Mouse (Mus musculus): ENCODE data around the gene 4930578G10Rik. TPM values are rescaled to one million over a fixed set of nuclear protein-coding genes. Genes with fewer than 3 reads are reported as not detected.
"Not testable (repeated sequence)": the region's sequence is repeated elsewhere in the genome, so short reads cannot be mapped to it uniquely, and the experiment has no call there.

4930578G10Rik gene
- under 1 TPM in 1 of 2 experiments, not detected in 1; 0.72 TPM for total RNA-seq (2021)
- long read RNA-seq, experiment 1, partial matches to known transcripts = 0 of 1 reads
- long read RNA-seq, experiment 1, other reads (novel, unspliced or antisense) = 1 of 1 reads
- long read RNA-seq, experiment 2 = 0 reads

DNA sequence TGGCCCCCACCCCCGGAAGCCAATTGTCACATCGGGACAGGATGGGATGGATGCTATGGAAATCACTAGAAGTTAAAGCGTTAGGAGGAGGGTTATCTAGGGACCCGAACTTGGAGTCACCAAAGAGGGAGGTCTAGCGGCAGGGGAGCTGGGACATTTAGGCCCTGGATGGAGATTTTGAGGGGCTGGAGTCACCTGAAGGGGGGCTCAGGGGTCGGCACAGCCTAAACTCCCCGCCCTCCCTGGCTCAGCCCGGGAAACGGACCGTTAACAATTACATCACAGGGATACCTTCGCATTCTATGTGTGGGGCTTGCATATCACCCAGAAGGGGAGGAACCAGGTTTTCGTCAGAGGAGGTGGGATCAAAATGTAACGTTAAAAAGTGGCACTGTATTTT, at the start of gene 4930578G10Rik:
TSS of gene 4930578G10Rik (plus strand) at position 301 of the 400 bp plus-strand sequence.
- DNase-seq = not testable (repeated sequence)

DNA sequence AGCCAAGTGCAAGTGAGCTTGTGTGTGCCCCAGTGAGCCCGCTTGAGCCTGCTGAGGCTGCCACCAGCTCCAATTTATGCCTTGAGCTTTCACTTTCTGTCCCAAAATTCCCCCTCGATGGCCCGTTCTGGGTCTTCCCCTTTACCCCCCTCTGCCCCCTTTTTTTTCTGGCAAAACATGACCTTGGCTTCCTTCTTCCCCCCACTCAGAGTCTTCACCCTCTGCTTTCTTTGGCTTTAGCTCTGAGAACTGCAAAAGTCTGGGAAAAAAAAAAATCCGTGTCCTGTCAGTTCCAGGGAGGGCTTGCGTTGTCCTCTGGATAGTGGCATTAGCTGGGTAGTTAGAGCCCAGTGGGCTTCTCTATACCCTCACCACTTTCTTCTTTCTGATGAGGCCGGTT, 21.1 kb downstream of the 4930578G10Rik start, which contains the start of gene Ccl19:
TSS of gene Ccl19 (minus strand) at position 101 of the 400 bp plus-strand sequence.
- DNase-seq = not testable (repeated sequence)

DNA sequence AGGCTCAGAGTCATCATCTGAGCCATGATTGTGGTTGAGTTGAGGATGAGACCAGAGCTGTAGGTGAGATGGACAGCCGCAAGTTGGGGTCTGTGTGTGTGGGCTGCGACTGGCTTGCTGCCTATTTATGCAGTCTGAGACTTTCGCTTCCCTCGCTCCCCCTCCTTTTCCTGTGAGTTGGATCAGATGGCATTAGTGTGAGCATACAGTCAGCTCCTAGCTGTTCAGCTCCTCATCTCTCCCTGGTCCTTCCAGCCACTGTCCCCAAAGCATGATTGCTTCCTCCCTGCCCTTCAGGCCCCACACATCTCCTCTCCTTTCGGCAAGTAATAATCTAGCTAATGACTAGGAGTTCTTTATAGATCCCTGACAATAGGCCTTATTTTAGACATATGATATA, 38.5 kb downstream of the 4930578G10Rik start, which contains the start of gene Ccl21a:
TSS of gene Ccl21a (minus strand) at position 101 of the 400 bp plus-strand sequence.
- DNase-seq = not testable (repeated sequence)

DNA sequence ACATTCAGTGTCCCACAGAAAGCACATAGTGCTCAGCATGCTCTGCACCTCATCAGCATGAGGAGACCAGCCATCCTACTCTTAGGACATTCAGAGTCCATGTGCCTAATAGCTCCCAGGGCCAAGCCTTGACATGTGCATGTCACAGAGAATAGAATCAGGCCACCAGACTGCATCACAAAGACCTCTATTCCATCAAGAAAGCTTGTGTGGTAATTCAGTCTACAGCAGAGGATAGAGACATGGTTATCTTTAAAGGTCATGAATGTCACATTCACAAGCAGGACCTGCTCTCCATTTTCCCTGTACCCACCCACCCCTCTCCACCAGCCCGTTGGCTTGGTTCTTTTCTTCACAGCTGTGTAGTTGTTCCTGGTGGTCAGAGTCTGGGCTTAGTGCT, 118.4 kb downstream of the 4930578G10Rik start, which contains the start of gene Fam205a1:
TSS of gene Fam205a1 (minus strand) at position 101 of the 400 bp plus-strand sequence.
- not testable (repeated sequence) for DNase-seq

DNA sequence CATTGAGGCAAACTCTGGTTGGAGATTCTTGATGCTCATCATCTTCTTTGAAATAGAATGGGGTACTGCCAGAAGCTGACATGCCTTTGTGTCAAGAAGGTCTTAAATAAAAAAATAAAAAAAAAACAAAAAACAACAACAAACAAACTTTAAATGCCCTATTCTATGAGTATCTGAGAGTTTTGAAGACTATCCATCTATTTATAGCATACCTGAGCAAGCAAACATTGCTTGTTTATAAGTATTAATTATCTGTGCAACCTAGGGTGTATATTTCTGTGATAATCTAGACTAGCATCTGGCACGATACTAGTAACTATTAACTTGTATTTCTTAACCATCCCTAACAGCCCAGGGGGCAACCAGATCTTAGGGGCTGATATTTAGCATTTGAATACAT, 121.3 kb downstream of the 4930578G10Rik start, which contains the start of gene Gm12394:
TSS of gene Gm12394 (minus strand) at position 101 of the 400 bp plus-strand sequence.
- DNase-seq = not testable (repeated sequence)

DNA sequence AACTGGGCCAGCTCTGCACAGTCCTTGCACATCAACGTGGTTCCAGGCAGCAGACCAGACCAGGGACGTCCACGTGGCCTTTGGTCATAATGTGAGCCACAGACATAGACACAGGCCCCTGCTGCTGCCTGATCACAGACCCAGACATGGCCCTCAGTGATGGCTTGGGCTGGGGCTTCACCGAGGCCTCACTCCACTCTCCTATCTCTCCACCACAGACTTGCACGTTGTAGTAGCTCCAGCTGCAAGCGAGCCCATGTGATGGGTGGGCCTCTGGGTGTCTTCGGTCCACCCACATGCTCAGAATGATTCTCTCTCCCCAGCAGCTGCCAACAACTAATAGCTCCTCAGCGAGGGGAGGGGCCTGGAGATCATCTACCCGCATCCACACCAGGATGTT, 125.1 kb downstream of the 4930578G10Rik start:
- DNase-seq = not testable (repeated sequence)

DNA sequence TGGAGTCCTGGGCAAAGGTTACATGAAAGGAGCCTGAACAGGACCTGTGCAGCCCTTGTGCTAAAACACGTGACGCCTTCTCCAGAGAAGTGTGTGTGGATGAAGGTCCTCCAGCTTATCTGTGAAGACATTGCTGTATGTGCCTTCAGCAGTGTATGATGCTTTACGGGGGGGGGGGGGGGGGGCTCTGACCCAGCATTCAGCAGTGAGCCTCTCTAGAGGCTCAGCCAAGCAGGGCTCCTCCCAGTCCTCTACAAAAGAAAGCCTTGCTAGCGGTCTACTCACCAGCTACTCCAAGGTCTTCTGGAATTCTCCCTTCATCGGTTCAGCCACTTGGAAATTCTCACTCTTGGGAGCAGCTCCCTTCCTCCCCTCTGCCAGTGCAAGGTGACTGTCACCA, 128.1 kb downstream of the 4930578G10Rik start:
- not testable (repeated sequence) for DNase-seq

DNA sequence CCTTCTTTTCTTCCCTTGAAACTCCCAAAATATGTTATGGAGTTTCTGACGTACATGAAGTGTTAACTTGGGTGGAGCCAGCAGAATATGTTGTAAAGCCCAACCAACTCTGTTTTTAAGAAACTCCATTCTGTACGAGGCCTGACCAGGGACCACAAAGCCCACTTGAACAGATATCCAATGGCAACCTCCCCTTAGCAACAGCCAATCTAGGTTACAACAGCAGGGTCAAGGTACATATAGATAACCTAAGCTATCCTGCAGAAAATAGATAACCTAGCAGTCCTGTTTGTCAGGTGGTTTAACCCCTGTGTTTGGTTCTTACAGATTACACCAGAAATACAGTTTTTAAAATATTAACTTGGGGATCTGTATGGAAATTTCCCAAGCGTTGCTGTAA, 132.0 kb downstream of the 4930578G10Rik start:
- no peak for DNase-seq

DNA sequence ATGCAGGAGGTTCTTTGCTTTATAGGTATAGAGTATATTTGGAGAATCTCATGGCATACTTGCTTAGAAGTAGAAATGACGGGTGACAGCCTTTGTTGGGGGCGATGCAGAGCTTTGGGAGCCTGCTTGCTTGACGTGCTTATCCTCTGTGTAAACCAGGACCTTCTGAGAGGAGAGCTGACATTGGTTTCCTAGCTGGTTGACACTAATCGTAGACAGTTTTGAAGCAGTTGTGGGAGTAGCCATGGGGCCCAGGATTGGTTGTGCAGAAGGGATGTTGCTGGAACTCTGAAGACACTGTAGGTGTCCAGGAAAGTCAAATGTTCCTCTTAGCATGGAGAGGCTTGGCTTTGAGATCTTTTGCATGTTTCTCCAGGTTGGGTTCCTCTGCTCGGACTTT, 132.8 kb downstream of the 4930578G10Rik start:
- DNase-seq = no peak

DNA sequence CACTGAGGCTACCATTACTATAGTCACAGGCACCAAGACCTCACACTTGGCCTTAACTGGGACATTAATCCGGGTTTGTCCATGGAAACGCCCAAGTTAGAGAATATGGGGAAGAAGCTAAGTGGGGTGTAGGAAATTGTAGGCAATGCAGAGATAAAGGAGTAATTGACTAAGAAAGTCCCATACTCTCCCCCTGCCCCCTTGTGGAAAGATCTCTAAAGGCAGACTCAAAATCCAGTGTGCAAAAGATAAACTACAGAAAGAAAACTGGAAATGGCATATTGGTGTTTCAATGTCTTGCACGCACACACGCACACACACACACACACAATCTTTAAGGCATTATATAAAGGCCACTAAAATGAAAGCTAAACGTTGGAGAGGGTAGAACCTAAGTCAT, 135.4 kb downstream of the 4930578G10Rik start:
- DNase-seq = no peak

DNA sequence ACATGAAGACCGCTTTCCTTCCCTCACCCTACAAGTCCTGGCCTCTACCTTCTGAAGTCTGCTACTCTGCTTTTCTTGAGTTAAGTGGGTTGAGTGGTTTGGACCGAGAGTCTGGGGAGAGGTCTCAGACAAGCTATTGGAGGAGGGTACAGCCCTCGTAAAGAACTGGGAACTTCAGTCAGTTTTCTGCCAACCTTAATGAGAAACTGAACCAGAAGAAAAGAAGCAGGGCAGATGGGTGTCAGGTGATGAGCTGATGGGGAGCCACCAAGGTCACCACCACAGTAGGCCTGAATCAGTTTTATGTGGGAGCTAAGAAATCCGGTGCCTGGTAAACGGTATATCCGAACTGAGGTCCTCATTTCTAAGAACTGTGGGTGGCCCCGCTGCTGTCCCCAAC, 136.8 kb downstream of the 4930578G10Rik start:
- DNase-seq = no peak

DNA sequence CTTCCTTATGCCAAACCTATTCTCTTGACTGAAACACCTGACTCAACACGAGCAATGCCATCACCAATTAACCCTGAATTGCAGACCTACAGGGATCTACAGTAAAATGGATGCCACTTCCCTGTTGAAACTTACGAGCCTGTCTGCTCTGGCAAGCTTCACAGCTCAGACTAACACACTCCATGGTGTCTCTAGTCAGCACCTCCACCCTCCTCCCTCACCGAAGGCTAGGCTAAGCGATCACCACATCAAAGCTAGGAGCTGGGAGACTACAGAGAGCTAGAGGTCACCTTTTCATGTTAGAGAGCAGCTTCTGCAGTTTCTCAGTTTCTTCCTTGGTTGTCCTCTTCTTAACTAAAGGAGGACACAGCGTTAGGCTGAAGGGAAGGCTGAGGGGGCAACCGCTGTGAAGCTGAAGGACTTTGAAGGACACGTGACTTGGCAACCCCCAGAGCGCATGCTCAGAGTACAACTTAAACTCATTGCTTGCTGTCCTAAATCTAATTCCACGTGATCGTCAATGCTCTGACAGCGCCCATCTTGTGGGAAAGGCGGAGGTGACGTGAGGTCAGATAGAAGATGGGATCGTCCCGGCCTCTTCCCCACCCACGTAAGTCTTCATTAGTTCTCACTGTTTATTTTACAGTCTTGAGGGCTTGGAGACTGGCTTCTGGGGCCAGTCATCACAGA, 137.5 kb downstream of the 4930578G10Rik start:
- DNase-seq = no peak

DNA sequence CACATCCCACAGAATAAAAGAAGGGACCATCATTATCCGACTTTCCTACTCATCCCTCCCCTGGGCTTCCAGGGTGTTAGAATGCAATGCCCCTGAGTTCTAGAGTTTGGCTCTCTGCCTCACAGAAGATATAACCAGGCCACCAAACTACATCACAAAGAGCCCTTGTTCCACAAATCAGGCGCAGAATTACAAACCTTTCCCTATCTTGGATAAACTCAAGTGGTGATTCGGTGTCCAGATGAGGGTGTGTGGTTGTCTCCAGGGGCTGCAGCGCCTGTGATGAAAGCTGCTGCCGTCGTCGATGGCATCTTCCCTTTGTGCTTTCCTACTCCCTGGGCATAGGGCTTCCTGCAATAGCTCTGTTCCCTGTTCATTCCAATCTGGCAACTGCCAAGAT, 138.8 kb downstream of the 4930578G10Rik start, which contains the start of gene Fam205c:
TSS of gene Fam205c (minus strand) at position 101 of the 400 bp plus-strand sequence.
- no peak for DNase-seq

DNA sequence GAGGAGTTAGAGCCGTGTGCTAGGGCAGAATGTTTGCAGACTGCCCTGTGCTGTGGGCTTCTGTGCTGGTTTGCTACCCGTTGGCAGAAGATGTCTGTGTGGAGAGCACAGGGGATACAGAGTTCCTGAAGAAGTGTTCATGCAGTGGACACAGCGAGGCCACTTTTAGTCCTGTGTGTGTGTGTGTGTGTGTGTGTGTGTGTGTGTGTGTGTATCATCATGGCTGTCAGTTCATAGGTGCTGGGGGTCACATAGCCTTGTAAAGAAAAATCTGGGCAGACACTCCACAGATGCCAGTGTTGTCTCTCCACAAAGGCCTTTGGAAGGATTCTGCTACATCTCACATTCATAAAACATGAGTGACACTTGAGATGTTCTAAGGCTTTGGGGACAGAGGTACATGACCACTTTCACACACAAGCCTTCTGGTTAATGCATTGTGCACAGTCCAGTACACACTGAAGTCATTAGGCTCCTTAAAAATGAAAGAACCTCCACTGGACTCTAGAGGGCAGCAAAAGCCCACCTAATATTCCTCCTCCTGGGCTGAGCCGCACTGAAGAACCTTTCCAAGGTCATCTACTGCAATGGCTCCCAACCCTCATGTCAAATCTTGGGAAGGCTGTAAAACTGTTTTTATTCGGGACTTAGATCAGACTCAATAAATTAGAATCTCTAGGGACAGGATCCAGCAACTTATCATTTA, 141.4 kb downstream of the 4930578G10Rik start:
- peak; percentile 14 for DNase-seq

DNA sequence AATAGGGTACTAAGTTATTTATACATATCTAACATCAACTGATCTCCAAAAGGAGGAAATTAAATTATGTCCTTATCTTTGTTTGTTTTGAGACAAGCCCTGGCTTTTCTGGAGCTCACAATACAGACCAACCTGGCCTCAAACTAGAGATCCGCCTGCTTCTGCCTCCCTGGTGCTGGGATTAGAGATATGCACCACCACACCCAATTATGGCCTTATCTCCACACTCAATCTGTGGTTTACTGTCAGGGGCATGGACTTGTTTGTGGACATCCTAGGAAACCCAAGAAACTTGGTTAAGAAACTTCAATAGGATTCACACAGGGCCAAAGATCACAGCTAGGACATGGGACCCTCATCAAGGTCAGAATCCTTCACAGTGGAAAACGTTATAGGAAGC, 142.3 kb downstream of the 4930578G10Rik start:
- no peak for DNase-seq

DNA sequence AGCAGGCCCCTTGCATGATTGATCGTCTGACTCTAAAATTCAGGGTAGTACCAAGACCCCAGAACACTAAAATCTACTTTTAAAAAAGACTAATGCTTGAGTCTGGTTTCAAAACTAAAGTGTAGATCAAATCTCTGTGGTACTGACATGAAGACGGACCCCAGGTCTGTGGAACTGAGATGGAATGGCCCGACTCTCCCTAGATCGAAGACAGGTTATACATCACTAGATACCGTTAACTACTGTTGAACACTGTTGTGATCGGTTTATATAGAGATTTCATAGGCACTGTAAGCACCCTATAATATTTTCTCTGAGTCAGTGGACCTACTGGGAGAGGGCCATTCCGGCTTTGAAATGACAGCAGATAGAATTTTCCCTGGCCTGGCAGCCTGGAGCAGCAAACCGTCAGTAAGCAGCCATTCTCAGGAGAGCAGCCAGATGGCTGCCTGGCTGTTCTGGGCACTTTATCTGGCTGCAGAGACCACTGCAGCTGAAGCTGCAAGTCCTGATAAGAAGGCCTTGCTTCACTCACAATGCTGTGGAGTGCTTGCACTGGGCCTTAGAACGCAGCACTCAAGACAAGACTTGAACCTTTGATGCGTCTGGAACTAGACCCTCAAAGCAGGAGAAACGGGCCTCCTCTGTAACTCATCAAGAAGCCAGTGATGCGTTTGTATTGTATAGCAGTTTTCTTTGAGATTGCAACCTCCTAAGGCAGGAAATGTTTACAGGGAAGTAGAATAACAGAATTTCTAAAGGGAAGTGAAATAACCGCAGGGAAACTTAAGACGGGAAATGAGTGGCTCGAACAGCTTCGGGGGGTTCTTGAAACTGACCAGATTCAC, 144.7 kb downstream of the 4930578G10Rik start:
- DNase-seq = no peak

DNA sequence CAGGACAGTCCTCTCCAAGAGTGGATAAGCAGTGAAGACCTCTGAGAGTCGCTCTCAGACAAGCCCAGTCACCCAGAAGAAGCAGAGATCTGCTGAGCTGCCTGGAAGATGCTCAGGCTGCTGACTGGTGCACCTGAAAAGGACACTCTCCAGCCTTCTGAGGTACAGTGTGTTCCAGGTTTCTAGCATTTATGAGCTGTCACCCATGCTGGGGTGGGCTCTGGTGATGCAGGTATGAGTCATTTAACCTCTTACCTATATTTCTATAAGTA, 145.3 kb downstream of the 4930578G10Rik start:
- DNase-seq = no peak

DNA sequence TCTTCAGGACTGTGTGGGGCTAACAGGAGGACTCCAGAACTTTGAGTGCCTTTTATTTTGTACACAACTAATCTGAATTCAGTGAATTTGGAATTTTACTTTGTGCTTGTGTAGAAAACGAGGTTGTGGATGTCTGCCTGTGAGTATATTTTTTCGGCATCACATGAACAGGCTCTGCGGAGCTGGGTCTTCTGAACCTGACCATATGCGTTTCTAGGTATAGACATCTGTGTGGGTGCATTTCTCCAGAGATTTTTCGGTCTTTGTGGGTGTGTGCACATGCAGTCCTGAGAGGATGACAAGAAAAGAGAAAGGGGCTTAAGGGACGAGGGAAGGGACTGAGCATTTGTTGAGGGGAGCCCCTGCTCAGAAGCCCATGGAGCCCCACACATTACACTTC, 151.6 kb downstream of the 4930578G10Rik start:
- DNase-seq = no peak

DNA sequence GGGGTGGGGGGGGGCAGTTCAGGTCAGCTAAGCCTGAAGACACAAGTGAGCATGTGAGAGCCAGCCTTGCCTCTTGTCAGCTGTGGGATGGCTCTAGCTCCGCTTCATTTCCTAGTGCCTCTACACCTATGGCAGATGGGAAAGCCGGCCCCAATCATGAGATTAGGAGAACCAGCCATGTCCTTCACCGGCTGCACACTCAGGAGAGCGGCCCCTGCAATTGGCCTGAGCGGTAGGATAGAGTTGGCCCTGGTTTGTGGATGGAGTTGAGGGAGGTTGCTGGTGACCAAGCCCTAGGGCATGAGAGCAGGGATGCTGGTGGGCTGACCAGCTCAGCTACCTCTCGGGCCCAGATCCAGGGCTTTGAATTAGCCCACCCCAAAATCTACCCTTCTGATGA, 153.5 kb downstream of the 4930578G10Rik start:
- no peak for DNase-seq

DNA sequence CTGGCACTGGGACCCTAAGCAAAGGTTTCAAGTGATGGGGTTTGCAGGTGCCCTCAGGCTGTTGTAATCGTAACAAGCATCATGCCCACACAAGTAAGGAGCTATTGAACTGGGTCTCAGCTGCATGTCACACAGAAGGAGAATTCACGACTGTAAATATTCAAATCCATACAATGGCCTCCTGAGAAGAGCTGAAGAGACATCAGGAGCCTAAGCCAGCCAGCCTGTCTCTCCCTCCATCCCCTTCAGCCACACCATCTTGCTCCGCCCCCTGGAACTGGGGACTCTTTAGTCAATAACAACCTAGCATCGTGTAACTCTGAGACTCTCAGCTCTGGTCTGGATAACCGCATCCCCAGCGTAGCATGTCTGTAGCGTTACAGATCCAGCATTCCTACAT, 155.8 kb downstream of the 4930578G10Rik start:
- DNase-seq = no peak

DNA sequence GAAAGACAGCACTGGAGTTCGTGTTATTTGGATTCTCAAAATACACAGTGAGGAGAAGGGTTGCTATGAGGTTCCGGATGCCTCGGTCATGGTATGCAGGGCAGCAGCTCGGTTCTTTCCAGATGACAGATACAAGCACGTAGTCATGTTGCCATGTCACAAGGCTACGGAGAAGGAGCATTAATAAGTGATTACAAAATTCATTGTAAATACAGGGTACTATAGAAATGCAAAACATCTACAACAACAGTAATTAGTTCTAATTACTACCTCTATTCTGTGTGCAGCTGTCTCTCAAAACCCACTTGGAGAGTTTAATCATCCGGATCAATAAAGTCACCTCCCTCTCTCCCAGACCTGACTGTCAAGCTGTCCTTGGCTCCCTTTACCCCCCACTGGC, 159.8 kb downstream of the 4930578G10Rik start:
- no peak for DNase-seq

Measured in gastrocnemius, postnatal 25 days (tissue).